Mouse (Mus musculus) intestine, embryonic 15.5 days (tissue): ENCODE data around the gene Tango6. TPM values are rescaled to one million over a fixed set of nuclear protein-coding genes. Genes with fewer than 3 reads are reported as not detected.

Experiments
- ATAC-seq: fragments of 200-750 bp; cut with Nextera tagmentation; 2 replicates; pipeline ENCODE4 v1.8.0; 2017; ENCODE audit warnings: moderate TSS enrichment, moderate library complexity
- H3K27ac ChIP-seq: fragments of 300-500 bp; sonication (generic); 2 replicates; pipeline ENCODE4 v1.5.1; 2015; ENCODE audit warnings: mild to moderate bottlenecking, inconsistent platforms
- H3K27me3 ChIP-seq: fragments of 300-500 bp; sonication (generic); replicated peaks from 2 replicates; pipeline ENCODE4 v1.6.1; 2015; ENCODE audit warnings: inconsistent platforms
- H3K36me3 ChIP-seq: fragments of 300-500 bp; sonication (generic); 2 replicates; pipeline ENCODE4 v1.6.1; 2015; ENCODE audit warnings: inconsistent platforms
- H3K4me1 ChIP-seq: fragments of 300-500 bp; sonication (generic); replicated peaks from 2 replicates; pipeline ENCODE4 v1.6.1; 2015; ENCODE audit warnings: inconsistent platforms
- H3K4me2 ChIP-seq: fragments of 300-500 bp; sonication (generic); replicated peaks from 2 replicates; pipeline ENCODE4 v1.6.1; 2015; ENCODE audit warnings: mild to moderate bottlenecking, inconsistent platforms
- H3K4me3 ChIP-seq: fragments of 300-500 bp; sonication (generic); replicated peaks from 2 replicates; pipeline ENCODE4 v1.5.1; 2015; ENCODE audit warnings: inconsistent platforms
- H3K9ac ChIP-seq: fragments of 300-500 bp; sonication (generic); 2 replicates; pipeline ENCODE4 v1.6.1; 2015; ENCODE audit warnings: inconsistent platforms
- H3K9me3 ChIP-seq: fragments of 300-500 bp; sonication (generic); 2 replicates; pipeline ENCODE4 v1.6.1; 2016; ENCODE audit warnings: inconsistent platforms
- WGBS: fragments of 180-500 bp; shearing (Covaris S2); methylation state at CpG from one replicate; pipeline ENCODE4 v1.1.7; 2015; 5-methylcytosine and 5-hydroxymethylcytosine counted together
- polyA plus RNA-seq: library from polyadenylated mRNA; unstranded; fragments of >200 nt; fragmentation: Nextera tagmentation; extraction: Ambion mirVana; gene quantifications from 2 replicates; pipeline ENCODE4 v1.2.1, GENCODE M21; 2015

The Tango6 gene
- 8.3 and 9.1 TPM in 2 replicates for polyA plus RNA-seq

DNA sequence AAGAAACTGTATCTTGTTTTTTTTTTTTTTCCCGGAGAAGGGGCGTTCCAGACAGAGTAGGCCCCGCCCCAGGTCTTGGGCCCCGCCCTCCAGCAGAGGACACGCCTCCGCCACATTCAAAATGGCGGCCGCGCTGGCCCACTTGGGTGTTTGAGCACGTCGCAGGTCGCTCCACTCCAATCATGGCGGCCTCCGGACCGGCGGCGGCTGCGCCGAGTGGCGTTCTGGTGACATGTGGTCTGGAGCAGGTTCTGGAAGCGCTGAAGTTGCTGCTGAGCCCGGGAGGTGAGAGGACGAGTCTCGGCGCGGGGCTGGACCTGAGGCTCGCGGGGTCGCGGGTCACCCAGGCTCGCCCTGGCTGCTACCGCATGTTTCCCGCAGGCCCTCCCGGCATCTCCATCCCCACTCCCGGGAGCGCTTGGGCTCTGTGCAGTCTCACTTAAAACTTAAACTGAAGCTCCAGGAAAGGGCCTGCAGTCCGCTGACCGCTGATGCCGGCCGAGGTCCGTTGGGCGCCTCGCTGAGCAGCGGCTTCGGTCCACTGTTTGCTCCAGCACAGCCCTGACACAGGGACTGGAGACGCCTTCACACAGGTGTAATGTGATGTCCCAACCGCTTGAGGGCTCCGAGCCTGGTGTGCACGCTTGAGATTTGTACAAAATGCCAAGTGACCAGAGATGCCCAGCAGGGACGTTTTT, at the start of gene Tango6:
TSS of gene Tango6 (plus strand) at position 98 of the 698 bp plus-strand sequence.
- H3K27ac ChIP-seq, result peak within 1 kb of the TSS; percentile 95
- H3K36me3 ChIP-seq, result no peaks in the 10 kb centered on the region
- under 1% methylated on average over 50 of the region's 50 CpGs for WGBS
- H3K4me1 ChIP-seq, result peaks cover 14% of the 10 kb centered on the region; the same call in 1 of the 2 replicates
- peak; percentile 99 for ATAC-seq
- peak within 1 kb of the TSS; percentile 86 for H3K9ac ChIP-seq
- peak within 1 kb of the TSS; percentile 75 for H3K4me3 ChIP-seq
- peak within 1 kb of the TSS; percentile 63 for H3K4me2 ChIP-seq
- no peaks in the 10 kb centered on the region for H3K27me3 ChIP-seq
- H3K9me3 ChIP-seq, result no peaks in the 10 kb centered on the region

DNA sequence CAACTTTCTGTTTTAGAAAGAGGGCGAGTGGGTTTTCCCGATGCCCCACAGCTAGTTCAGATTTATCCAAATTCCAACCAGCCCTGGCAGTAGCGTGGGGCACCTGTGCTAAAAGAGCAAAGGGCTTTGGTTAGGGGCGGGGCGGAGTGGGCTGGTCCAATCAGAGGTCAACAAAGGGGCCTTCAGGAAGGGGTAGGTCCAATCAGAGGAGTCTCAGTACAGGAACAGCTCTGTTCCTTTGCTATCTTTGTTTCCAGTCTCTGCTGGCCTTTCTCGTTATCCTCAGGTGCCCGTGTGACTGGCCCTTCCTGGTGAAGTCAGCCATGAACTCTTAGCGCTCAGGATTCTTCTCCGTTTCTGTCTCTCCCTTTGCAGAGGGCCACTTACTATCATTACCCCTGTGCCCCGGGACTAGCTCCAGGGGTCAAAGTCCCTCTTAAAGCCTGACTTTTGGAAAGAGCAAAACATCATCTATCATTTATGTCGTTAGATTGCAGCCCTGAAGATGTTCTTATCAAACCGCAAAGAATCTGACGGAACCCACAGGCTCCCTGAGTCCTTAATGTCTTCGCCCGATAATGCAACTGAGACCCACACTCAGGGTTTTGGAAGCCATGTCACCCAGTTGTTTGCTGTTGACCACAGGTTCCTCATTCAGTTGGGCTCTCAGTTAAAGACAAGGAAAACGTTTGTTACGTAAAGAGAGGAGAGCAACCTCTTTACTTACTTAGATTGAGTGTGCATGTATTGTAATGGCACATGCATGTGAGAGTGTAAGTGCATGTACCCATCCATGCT, 49.3 kb upstream of the Tango6 start:
- Histone ChIP-seq H3K4me3 (no peak overlapping the region), H3K4me1 (peaks cover 54% of the 10 kb centered on the region), H3K36me3 (no peaks in the 10 kb centered on the region), H3K4me2 (peak overlapping the region; percentile 42), H3K9ac (no peak overlapping the region), H3K27ac (peak overlapping the region; percentile 54), H3K9me3 (no peaks in the 10 kb centered on the region), H3K27me3 (no peaks in the 10 kb centered on the region)
- WGBS, result 53% methylated on average over 17 of the region's 17 CpGs
- peak; percentile 80 for ATAC-seq

DNA sequence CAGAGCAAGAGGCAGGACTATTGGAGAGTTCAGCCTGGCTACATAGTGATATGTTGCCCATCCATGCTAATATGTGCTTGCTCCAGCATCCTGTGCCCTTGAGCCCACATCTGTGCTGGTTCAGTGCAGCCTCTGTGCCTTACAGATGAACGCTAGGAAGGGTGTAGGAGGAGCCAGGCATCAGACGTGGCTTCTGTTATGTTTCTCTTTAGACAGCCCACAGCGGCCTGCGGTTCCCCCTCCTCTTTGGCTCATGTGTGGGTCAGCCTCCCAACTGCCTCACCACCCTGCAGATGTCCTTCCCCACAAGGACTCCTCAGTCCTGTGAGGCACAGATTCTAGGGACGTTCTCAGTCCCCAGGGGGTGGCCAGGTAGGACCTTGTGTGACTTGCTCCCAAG, 47.6 kb upstream of the Tango6 start:
- Histone ChIP-seq H3K27ac (peak overlapping the region; percentile 8; the same call in 1 of the 2 replicates), H3K9ac (no peak overlapping the region)
- WGBS, result 15% methylated on average over 5 of the region's 5 CpGs

DNA sequence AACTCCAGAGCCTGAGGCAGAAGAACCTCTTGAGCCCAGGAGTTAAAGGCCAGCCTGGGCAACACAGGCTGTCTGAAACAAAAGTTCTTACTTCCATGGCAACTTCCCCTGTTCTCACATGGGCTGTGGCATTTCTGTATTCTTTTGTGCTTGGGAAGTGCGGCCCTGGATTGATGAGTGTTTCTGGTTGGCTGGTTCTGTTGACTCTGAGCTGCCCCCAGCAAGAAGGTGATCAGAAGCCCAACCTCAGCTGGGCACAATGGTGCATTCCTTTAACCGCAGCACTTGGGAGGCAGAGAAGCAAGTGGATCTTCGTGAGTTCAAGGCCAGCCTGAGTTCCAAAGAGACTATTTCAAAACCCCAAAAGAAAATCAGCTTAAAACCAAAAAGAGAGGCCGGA, 45.4 kb upstream of the Tango6 start:
- no peak overlapping the region for H3K27ac ChIP-seq

More for the DNA sequence above, 47.6 kb upstream of the Tango6 start:
- H3K27me3 ChIP-seq, result no peaks in the 10 kb centered on the region
- no peak overlapping the region for H3K4me3 ChIP-seq
- no peak overlapping the region for H3K4me2 ChIP-seq
- ATAC-seq, result no peak
- no peaks in the 10 kb centered on the region for H3K36me3 ChIP-seq
- peaks cover 46% of the 10 kb centered on the region for H3K4me1 ChIP-seq
- H3K9me3 ChIP-seq, result no peaks in the 10 kb centered on the region

DNA sequence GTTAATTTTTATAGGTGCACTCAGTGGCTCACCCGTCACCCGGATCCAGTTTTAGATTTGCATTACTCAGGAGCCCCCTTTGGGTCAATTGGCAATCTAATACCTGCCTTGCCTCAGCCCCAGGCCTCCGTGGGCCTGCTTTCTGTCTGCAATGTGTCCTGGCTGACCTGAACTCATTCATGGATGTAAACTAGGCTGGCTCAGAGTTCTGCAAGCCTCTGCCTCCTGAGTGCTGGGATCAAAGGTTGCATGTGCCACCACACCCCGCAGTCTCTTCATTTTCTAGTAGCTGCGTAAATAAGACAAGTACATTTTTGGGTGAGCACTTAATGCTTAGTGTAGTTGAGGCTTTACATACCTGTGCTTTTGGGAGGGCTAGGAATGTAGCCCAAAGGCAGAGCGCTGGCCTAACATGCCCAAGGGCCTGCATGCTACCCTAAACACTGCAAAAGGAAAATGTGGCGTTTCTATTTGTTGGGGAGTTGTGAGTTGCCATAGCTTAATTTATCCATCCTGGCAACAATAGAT, 44.0 kb upstream of the Tango6 start:
- Histone ChIP-seq H3K36me3 (no peaks in the 10 kb centered on the region), H3K9ac (no peak overlapping the region), H3K27ac (no peak overlapping the region), H3K27me3 (no peaks in the 10 kb centered on the region), H3K4me2 (0 out of 2 replicates have a peak overlapping the region, but pooled peaks have one; percentile 7), H3K4me3 (no peak overlapping the region), H3K4me1 (peaks cover 41% of the 10 kb centered on the region), H3K9me3 (no peaks in the 10 kb centered on the region)
- 69% methylated on average over 7 of the region's 7 CpGs for WGBS
- ATAC-seq, result no peak

More for the DNA sequence above, 45.4 kb upstream of the Tango6 start:
- H3K9me3 ChIP-seq, result no peaks in the 10 kb centered on the region
- WGBS, result 82% methylated on average over 4 of the region's 4 CpGs
- H3K9ac ChIP-seq, result no peak overlapping the region
- H3K4me2 ChIP-seq, result no peak overlapping the region
- no peaks in the 10 kb centered on the region for H3K27me3 ChIP-seq
- ATAC-seq, result no peak
- H3K4me3 ChIP-seq, result no peak overlapping the region
- H3K4me1 ChIP-seq, result peaks cover 49% of the 10 kb centered on the region
- no peaks in the 10 kb centered on the region for H3K36me3 ChIP-seq

DNA sequence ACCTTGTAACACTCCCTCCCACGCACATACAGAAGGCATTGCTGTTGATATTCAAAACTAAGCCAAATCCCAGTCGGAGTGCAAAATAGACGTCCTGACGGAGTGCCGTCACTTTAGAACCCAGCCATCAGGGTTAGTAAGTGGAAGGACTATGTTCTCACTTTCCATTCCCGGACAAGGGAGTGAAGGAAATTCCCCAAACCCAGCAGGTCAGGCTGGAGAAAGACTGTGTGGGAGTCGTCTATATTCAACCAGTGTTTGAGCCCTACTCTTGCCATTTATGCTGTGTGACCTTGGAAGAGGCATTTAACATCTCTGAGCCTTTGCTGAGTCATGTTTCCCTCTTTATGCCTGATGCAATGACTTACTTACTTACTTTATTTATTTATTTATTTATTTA, 42.7 kb upstream of the Tango6 start:
- H3K9ac ChIP-seq, result no peak overlapping the region
- H3K27me3 ChIP-seq, result no peaks in the 10 kb centered on the region
- ATAC-seq, result no peak
- H3K4me3 ChIP-seq, result no peak overlapping the region
- H3K9me3 ChIP-seq, result no peaks in the 10 kb centered on the region
- WGBS, result 87% methylated on average over 7 of the region's 7 CpGs
- H3K4me1 ChIP-seq, result peaks cover 37% of the 10 kb centered on the region
- H3K36me3 ChIP-seq, result no peaks in the 10 kb centered on the region
- H3K4me2 ChIP-seq, result no peak overlapping the region
- H3K27ac ChIP-seq, result no peak overlapping the region

DNA sequence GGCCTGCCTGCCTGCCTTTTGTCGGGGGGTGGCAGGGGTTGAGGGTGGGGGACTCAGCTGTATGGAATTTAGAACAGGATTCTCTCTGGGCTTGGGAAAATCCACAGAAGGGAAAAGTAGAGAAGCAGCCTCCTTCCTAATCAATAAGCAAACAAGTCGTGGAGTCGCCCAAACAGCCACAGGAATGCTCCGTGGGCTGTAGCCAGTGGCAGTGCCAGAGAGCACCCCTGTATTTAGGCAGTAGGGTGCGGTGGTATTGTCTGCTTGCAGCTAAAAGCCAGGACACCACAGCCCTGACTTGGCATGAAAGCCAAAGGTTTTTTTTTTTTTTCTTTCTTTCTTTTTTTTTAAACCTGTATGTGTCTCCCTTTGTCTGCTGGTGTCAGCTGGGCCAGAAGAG, 41.9 kb upstream of the Tango6 start:
- Histone ChIP-seq H3K27me3 (no peaks in the 10 kb centered on the region), H3K36me3 (no peaks in the 10 kb centered on the region), H3K9ac (no peak overlapping the region), H3K4me1 (peaks cover 32% of the 10 kb centered on the region), H3K27ac (no peak overlapping the region), H3K9me3 (no peaks in the 10 kb centered on the region), H3K4me2 (no peak overlapping the region), H3K4me3 (no peak overlapping the region)
- no peak for ATAC-seq
- 64% methylated on average over 5 of the region's 5 CpGs for WGBS

DNA sequence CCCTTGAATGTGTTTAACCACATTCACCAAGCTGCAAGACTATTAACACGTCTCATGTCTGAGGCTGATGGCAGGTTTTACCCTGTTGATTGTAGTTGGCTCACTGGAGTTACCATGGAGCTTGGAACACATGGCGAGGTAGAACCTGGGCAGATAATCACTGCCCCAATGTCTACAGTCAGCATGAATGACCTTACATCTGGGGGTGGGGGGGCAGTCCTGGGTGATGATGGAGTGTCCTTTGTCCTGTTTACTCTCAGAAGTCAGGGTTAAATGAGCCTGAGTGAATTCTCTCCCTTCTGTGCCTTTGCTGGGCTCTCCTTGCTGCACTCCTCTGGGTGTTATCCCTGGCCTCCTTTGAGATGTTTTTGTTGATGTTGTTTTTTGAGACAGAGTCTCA, 40.7 kb upstream of the Tango6 start:
- Histone ChIP-seq H3K27ac (no peak overlapping the region), H3K4me1 (peaks cover 27% of the 10 kb centered on the region), H3K9ac (no peak overlapping the region), H3K9me3 (no peaks in the 10 kb centered on the region), H3K4me2 (no peak overlapping the region), H3K27me3 (no peaks in the 10 kb centered on the region), H3K36me3 (no peaks in the 10 kb centered on the region), H3K4me3 (no peak overlapping the region)
- no peak for ATAC-seq
- 67% methylated on average over 2 of the region's 2 CpGs for WGBS

DNA sequence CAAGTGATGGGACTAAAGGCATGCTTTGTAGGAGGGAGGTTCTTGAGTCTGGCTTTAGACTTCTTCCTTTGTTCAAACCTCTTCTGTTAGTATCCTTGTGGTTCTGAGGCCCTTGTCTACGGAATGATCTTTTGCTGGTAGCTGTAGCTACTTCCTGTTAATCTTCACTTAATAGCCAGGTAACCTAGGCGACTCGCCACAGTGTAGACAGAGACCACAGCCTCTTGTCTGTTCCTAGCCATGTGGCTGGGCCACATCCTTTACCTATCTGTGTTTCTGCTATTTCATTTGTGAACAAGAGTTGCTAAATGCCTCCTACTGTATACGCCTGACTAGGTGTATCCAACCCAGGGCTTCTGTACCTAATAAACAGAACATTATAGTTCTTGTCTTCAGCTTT, 39.8 kb upstream of the Tango6 start:
- ATAC-seq, result no peak
- Histone ChIP-seq H3K27me3 (no peaks in the 10 kb centered on the region), H3K36me3 (no peaks in the 10 kb centered on the region), H3K4me3 (no peak overlapping the region), H3K27ac (no peak overlapping the region), H3K4me2 (no peak overlapping the region), H3K4me1 (peaks cover 22% of the 10 kb centered on the region), H3K9me3 (no peaks in the 10 kb centered on the region), H3K9ac (no peak overlapping the region)
- WGBS, result 73% methylated on average over 4 of the region's 4 CpGs

DNA sequence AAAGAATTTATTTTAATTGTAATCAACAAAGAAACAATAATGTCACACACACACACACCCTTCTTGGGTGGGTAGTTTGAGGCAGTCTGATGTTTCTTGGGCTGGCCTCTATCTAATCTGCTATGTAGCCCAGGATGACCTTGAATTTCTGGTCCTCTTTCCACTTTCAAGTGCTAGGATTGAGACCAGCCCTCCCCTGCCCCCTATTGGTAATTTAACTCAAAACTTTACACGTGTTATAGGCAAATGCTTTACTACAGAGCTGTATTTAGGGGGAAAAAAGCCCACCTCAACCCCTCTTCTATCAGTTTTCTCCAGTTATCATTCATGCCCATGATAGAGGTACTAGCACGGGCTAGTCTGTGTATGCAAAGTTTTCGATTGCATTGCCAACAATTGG, 37.9 kb upstream of the Tango6 start:
- Histone ChIP-seq H3K27me3 (no peaks in the 10 kb centered on the region), H3K4me3 (no peak overlapping the region), H3K4me2 (no peak overlapping the region), H3K9ac (no peak overlapping the region), H3K4me1 (peaks cover 16% of the 10 kb centered on the region), H3K27ac (no peak overlapping the region), H3K36me3 (no peaks in the 10 kb centered on the region), H3K9me3 (no peaks in the 10 kb centered on the region)
- no peak for ATAC-seq
- WGBS, result 75% methylated on average over 3 of the region's 3 CpGs

DNA sequence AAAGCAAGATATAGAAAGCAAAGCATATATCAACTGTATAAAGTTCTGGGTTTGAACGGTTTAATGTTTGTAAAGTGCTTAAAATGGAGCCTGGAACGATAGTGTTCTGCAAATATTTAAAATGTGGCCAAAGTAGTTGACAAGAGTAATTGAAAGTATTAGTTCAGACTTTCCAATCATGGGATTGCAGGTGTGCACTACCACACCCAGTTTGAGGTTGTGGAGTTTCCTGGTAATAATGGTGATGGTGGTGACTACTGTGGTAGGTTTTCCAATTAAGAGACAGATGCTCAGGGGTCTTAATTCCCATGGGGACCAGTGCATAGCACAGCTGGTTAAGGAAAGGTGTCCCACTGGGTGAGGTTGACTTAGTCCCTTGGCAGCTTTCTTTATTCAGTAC, 36.7 kb upstream of the Tango6 start:
- Histone ChIP-seq H3K27ac (peak overlapping the region; percentile 45; the same call in 1 of the 2 replicates), H3K4me2 (no peak overlapping the region), H3K27me3 (no peaks in the 10 kb centered on the region), H3K4me1 (peaks cover 11% of the 10 kb centered on the region), H3K9me3 (no peaks in the 10 kb centered on the region), H3K4me3 (no peak overlapping the region), H3K36me3 (no peaks in the 10 kb centered on the region), H3K9ac (no peak overlapping the region)
- no peak for ATAC-seq
- 37% methylated on average over 2 of the region's 2 CpGs for WGBS

DNA sequence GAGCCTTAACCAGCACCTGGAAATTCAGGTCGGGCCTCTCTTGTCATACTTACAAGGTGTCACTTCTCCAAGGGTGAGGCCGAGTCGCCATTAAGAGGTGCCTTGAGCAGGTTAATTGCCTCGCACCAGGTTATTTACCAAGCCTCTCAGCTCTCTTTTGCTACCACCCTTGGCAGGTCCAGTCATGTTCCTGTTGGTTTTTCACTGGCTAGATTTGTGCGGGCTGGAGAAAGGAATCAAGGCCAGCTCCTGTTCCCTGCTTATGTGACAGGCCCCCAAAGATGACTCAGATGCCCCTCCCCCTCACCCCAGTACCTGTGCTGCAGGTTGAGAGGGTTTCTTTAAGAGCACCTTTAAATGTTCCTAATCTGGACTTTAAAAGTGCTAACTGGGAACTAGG, 36.1 kb upstream of the Tango6 start:
- H3K27ac ChIP-seq, result peak overlapping the region; percentile 45; the same call in 1 of the 2 replicates

More for the DNA sequence above, 36.1 kb upstream of the Tango6 start:
- Histone ChIP-seq H3K4me3 (no peak overlapping the region), H3K36me3 (no peaks in the 10 kb centered on the region), H3K27me3 (no peaks in the 10 kb centered on the region), H3K9me3 (no peaks in the 10 kb centered on the region), H3K4me2 (no peak overlapping the region), H3K4me1 (peaks cover 9% of the 10 kb centered on the region), H3K9ac (no peak overlapping the region)
- WGBS, result 55% methylated on average over 5 of the region's 5 CpGs
- ATAC-seq, result no peak
